Mouse (Mus musculus): ENCODE results near the gene Ngef. TPM values are rescaled to one million over a fixed set of nuclear protein-coding genes. Genes with fewer than 3 reads are reported as not detected.

The Ngef gene
- polyA plus RNA-seq, 1 experiment from 2014 or later, result 36.4 TPM

DNA sequence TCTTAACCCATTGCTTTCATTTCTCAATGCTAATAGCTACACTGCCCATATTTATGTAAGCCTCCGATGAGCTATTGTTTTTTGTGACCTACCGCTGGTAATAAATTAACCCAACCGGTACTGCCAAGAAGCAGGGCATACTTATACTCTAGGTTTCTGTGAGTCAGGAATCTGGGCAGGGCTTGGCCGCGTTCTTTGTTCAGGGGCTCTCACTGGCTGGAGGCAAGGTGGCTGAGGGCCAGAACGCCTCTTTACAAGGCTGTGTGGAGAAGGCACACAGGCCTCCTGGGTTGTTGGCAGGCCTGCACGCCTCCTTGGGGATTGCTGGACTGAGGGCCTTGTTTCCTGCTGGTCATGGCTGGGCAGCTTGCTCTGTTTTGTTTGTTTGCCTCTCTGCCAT lies 1.1 kb upstream of the Ngef start:
- H3K4me1 ChIP-seq (replicated peaks; ENCODE audit: control insufficient read depth, insufficient read depth, low read length), result peaks cover 13% of the 10 kb centered on the region
- H3K36me3 ChIP-seq (ENCODE audit: control insufficient read depth, insufficient read depth), result no peaks in the 10 kb centered on the region
- no peaks in the 10 kb centered on the region for H3K9me3 ChIP-seq (ENCODE audit: control insufficient read depth, low read length)
- H3K27me3 ChIP-seq (replicated peaks; ENCODE audit: control insufficient read depth, insufficient read depth, low read length), result no peaks in the 10 kb centered on the region
- no peak overlapping the region for H3K4me3 ChIP-seq (replicated peaks; ENCODE audit: low read length)
- H3K4me2 ChIP-seq (ENCODE audit: low read length), result no peak overlapping the region
- WGBS, result 27% methylated on average over 7 of the region's 7 CpGs
- H3K27ac ChIP-seq (ENCODE audit: low read length), result peak overlapping the region; percentile 31
- no peak overlapping the region for H3K9ac ChIP-seq (replicated peaks; ENCODE audit: low read depth, low read length)
- peak; percentile 93 for ATAC-seq

DNA sequence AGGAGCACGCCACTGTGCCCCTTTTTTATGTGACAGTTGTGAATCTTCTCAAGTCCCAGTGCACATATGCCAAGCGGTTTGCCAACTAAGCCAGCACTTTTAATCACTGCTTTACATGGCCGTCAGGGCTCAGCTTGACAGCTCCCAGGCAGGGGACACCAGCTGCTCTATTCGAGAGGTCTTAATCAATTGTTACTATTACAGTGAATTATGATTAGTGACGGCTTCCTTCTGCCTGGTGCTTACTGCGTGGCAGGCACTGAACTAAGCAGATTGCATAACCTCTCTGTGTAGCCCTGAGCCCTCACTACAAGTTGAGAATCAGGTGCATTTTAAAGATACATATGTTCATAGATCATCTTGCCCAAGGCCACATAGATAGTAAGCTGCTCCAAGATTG lies 683 bp upstream of the Ngef start:
- Histone ChIP-seq H3K4me3 (replicated peaks; ENCODE audit: low read length) (no peak overlapping the region), H3K27ac (ENCODE audit: low read length) (peak overlapping the region; percentile 31), H3K4me1 (replicated peaks; ENCODE audit: control insufficient read depth, insufficient read depth, low read length) (peaks cover 13% of the 10 kb centered on the region), H3K9ac (replicated peaks; ENCODE audit: low read depth, low read length) (no peak overlapping the region), H3K27me3 (replicated peaks; ENCODE audit: control insufficient read depth, insufficient read depth, low read length) (no peaks in the 10 kb centered on the region), H3K36me3 (ENCODE audit: control insufficient read depth, insufficient read depth) (no peaks in the 10 kb centered on the region), H3K9me3 (ENCODE audit: control insufficient read depth, low read length) (no peaks in the 10 kb centered on the region), H3K4me2 (ENCODE audit: low read length) (no peak overlapping the region)
- ATAC-seq, result peak; percentile 90
- WGBS, result 16% methylated on average over 6 of the region's 6 CpGs

DNA sequence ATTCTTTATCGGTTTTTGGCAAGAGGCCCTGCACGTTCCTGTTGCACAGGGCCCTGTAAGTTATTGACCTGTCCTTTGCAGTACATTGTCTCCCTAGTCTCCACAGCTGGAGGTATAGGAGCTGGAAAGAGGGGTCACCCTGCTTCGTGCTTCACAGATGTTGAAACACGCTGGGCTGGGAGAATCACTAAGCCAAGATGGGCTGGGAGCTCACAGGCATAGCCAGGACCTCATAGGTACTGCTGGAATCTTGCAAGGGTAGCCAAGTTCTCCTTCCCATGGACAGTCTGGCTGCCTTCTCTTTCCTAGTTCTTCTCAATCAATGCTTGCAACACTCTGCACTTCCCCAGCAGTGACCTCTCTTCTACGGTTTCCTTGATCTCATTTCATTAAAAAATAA lies 409 bp downstream of the Ngef start:
- H3K27ac ChIP-seq (ENCODE audit: low read length), result no peak overlapping the region
- no peak overlapping the region for H3K4me3 ChIP-seq (replicated peaks; ENCODE audit: low read length)
- H3K36me3 ChIP-seq (ENCODE audit: control insufficient read depth, insufficient read depth), result no peaks in the 10 kb centered on the region
- no peaks in the 10 kb centered on the region for H3K27me3 ChIP-seq (replicated peaks; ENCODE audit: control insufficient read depth, insufficient read depth, low read length)
- ATAC-seq, result no peak
- peaks cover 13% of the 10 kb centered on the region for H3K4me1 ChIP-seq (replicated peaks; ENCODE audit: control insufficient read depth, insufficient read depth, low read length)
- WGBS, result 83% methylated on average over 5 of the region's 5 CpGs
- H3K9me3 ChIP-seq (ENCODE audit: control insufficient read depth, low read length), result no peaks in the 10 kb centered on the region
- no peak overlapping the region for H3K4me2 ChIP-seq (ENCODE audit: low read length)
- H3K9ac ChIP-seq (replicated peaks; ENCODE audit: low read depth, low read length), result no peak overlapping the region

DNA sequence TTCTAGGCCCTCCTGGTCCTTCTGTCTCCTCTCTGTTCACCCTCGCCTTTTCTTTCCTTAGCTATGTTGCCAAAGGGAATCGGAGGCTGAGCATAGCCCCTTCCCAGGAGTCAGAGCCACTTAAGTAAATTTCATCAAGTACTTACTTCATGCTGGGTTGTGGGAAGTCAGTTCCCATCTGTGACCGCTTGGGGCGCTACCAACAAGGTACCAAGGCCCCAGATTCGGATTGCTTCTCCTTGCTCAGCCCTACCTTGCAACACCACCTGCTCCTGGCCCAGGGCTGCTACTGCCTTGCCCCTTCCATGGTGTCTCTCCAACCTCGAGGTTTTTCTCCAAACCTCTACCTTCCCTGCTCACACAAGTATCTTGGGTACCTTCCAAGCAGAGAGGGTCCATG lies 5.3 kb downstream of the Ngef start:
- H3K9ac ChIP-seq (replicated peaks; ENCODE audit: low read depth, low read length), result no peak overlapping the region
- 45% methylated on average over 6 of the region's 6 CpGs for WGBS
- no peak overlapping the region for H3K27ac ChIP-seq (ENCODE audit: low read length)
- no peaks in the 10 kb centered on the region for H3K4me1 ChIP-seq (replicated peaks; ENCODE audit: control insufficient read depth, insufficient read depth, low read length)
- H3K36me3 ChIP-seq (ENCODE audit: control insufficient read depth, insufficient read depth), result no peaks in the 10 kb centered on the region
- no peak overlapping the region for H3K4me3 ChIP-seq (replicated peaks; ENCODE audit: low read length)
- ATAC-seq, result no peak
- H3K9me3 ChIP-seq (ENCODE audit: control insufficient read depth, low read length), result no peaks in the 10 kb centered on the region
- H3K4me2 ChIP-seq (ENCODE audit: low read length), result no peak overlapping the region
- no peaks in the 10 kb centered on the region for H3K27me3 ChIP-seq (replicated peaks; ENCODE audit: control insufficient read depth, insufficient read depth, low read length)

DNA sequence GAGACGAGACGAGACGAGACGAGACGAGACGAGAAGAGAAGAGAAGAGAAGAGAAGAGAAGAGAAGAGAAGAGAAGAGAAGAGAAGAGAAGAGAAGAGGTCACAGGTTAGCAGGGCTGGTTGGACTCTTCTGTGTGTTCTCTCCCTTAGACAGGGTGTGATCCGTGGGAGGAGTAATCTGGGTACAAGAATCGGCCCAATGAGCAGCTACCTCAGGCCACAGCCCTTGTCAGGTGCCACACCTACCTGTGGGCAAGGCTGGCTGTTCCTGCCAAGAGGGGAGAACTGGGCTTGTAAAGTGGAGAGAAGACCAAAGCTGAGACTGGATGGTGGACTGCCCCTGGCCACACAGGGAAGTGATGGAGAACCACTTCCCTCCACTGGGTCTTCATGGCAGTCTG lies 7.9 kb downstream of the Ngef start:
- no peak overlapping the region for H3K4me3 ChIP-seq (replicated peaks; ENCODE audit: low read length)
- H3K4me2 ChIP-seq (ENCODE audit: low read length), result no peak overlapping the region
- H3K27me3 ChIP-seq (replicated peaks; ENCODE audit: control insufficient read depth, insufficient read depth, low read length), result no peaks in the 10 kb centered on the region
- no peaks in the 10 kb centered on the region for H3K36me3 ChIP-seq (ENCODE audit: control insufficient read depth, insufficient read depth)
- no peaks in the 10 kb centered on the region for H3K9me3 ChIP-seq (ENCODE audit: control insufficient read depth, low read length)
- H3K4me1 ChIP-seq (replicated peaks; ENCODE audit: control insufficient read depth, insufficient read depth, low read length), result no peaks in the 10 kb centered on the region
- WGBS, result 86% methylated on average over 8 of the region's 8 CpGs
- ATAC-seq, result no peak
- no peak overlapping the region for H3K9ac ChIP-seq (replicated peaks; ENCODE audit: low read depth, low read length)
- H3K27ac ChIP-seq (ENCODE audit: low read length), result no peak overlapping the region

DNA sequence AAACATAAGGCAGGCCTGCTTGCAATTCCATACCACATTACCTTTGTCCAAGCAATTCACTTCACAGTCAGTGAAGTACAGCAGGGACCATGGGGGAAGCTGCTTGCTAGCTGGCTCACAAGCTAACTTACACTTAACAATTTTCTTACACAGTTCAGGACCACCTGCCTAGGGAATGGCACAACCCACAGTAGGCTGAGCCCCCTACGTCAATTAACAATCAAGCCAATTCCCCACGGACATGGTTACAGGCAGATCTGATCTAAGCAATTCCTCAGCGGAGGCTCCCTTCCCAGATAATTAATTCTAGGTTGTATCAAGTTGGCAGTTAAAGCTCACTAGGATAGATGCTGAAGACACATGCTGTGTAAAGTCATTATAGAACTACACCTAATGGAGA lies 10.7 kb downstream of the Ngef start:
- H3K9me3 ChIP-seq (ENCODE audit: control insufficient read depth, low read length), result no peaks in the 10 kb centered on the region
- no peak overlapping the region for H3K4me2 ChIP-seq (ENCODE audit: low read length)
- no peak overlapping the region for H3K4me3 ChIP-seq (replicated peaks; ENCODE audit: low read length)
- H3K4me1 ChIP-seq (replicated peaks; ENCODE audit: control insufficient read depth, insufficient read depth, low read length), result no peaks in the 10 kb centered on the region
- H3K9ac ChIP-seq (replicated peaks; ENCODE audit: low read depth, low read length), result no peak overlapping the region
- WGBS, result 53% methylated on average over 3 of the region's 3 CpGs
- no peak overlapping the region for H3K27ac ChIP-seq (ENCODE audit: low read length)
- no peak; the same call in 1 of the 2 replicates for ATAC-seq
- no peaks in the 10 kb centered on the region for H3K27me3 ChIP-seq (replicated peaks; ENCODE audit: control insufficient read depth, insufficient read depth, low read length)
- H3K36me3 ChIP-seq (ENCODE audit: control insufficient read depth, insufficient read depth), result no peaks in the 10 kb centered on the region

DNA sequence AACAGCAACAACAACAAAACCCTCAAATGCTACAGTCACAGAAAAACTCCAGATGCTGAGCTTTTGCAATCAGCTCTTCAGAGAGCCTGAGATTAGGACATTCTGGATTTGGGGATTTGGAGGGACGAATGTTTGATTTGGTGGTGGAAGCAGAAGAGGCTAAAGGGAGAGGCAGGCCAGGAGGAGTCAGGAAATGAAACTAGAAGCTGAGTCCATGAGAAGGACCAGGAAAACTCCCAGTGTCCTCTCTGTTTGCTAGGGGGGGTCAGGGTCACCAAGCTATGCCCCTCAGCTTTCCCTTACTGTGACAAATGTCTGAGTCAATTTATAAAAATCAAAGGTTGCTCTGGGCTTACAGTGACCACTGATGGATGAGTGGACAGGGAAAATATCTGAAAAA lies 20.1 kb downstream of the Ngef start:
- WGBS, result 95% methylated on average over 1 of the region's 1 CpGs
- Histone ChIP-seq H3K4me3 (replicated peaks; ENCODE audit: low read length) (no peak overlapping the region), H3K27ac (ENCODE audit: low read length) (no peak overlapping the region), H3K27me3 (replicated peaks; ENCODE audit: control insufficient read depth, insufficient read depth, low read length) (no peaks in the 10 kb centered on the region), H3K9me3 (ENCODE audit: control insufficient read depth, low read length) (no peaks in the 10 kb centered on the region), H3K9ac (replicated peaks; ENCODE audit: low read depth, low read length) (no peak overlapping the region), H3K36me3 (ENCODE audit: control insufficient read depth, insufficient read depth) (no peaks in the 10 kb centered on the region), H3K4me2 (ENCODE audit: low read length) (no peak overlapping the region), H3K4me1 (replicated peaks; ENCODE audit: control insufficient read depth, insufficient read depth, low read length) (no peaks in the 10 kb centered on the region)
- ATAC-seq, result no peak

DNA sequence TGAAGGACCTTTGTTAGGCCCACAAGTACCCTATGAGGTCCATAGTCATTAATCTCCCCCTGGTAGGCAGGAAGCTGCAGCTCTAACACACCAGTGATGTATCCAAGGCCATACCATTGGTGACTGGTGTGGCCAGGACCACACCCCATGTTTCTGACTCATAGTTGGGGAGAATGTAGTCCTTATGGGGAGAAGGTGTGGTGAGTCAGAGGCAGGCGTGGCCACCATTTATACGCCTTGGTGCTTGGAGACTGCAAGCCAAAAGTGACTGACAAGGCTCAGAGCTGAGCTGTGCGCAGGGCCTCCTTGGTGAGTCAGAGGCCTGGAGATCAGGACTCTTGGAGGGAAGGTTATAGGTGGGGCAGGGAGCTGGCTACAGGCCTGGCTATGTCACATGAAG lies 22.7 kb downstream of the Ngef start:
- Histone ChIP-seq H3K9me3 (ENCODE audit: control insufficient read depth, low read length) (no peaks in the 10 kb centered on the region), H3K4me1 (replicated peaks; ENCODE audit: control insufficient read depth, insufficient read depth, low read length) (no peaks in the 10 kb centered on the region), H3K27ac (ENCODE audit: low read length) (no peak overlapping the region), H3K27me3 (replicated peaks; ENCODE audit: control insufficient read depth, insufficient read depth, low read length) (no peaks in the 10 kb centered on the region), H3K9ac (replicated peaks; ENCODE audit: low read depth, low read length) (no peak overlapping the region), H3K4me2 (ENCODE audit: low read length) (no peak overlapping the region), H3K36me3 (ENCODE audit: control insufficient read depth, insufficient read depth) (no peaks in the 10 kb centered on the region), H3K4me3 (replicated peaks; ENCODE audit: low read length) (no peak overlapping the region)
- no peak for ATAC-seq
- WGBS, result 95% methylated on average over 3 of the region's 3 CpGs

DNA sequence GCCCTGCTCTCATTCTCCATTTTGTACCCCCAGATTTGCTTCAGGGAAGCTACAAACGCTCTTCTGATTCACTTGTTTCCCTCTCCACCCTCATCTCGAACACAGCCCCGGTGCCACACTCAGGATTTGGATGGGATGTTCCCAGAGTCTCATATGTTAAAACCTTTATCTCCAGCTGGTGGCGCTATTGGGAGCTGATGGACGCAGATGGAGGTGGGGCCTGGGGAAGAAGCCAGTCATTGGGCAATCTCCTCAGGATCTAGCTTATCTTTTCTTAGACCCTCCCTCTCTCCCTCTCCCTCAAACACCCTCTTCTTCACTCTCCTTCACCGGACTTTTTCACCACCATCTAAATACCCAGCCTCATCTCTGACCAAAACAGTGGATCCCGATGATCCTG lies 32.1 kb downstream of the Ngef start:
- ATAC-seq, result no peak
- Histone ChIP-seq H3K9me3 (ENCODE audit: control insufficient read depth, low read length) (no peaks in the 10 kb centered on the region), H3K36me3 (ENCODE audit: control insufficient read depth, insufficient read depth) (no peaks in the 10 kb centered on the region), H3K27me3 (replicated peaks; ENCODE audit: control insufficient read depth, insufficient read depth, low read length) (no peaks in the 10 kb centered on the region), H3K4me1 (replicated peaks; ENCODE audit: control insufficient read depth, insufficient read depth, low read length) (no peaks in the 10 kb centered on the region), H3K9ac (replicated peaks; ENCODE audit: low read depth, low read length) (no peak overlapping the region), H3K27ac (ENCODE audit: low read length) (no peak overlapping the region), H3K4me3 (replicated peaks; ENCODE audit: low read length) (no peak overlapping the region), H3K4me2 (ENCODE audit: low read length) (no peak overlapping the region)
- WGBS, result 38% methylated on average over 7 of the region's 7 CpGs

DNA sequence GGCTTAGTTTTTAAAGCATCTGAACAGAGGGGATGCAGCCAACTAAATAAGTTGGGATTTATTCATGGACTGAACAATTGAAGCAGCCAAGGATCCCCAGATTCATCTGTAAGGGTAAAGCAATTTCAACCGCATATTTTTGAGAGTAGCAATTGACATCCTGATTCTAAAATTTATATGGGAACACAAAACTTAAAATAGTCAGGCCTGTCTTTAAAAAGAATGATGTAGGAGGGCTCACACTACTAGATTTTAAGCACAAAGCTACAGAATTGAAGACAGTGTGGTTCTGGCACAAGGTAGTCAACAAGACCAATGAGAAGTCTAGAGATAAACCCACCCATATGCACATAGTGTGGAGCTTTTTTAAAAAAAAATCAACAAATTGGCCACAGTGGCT lies 36.7 kb downstream of the Ngef start:
- 95% methylated on average over 1 of the region's 1 CpGs for WGBS
- Histone ChIP-seq H3K27ac (ENCODE audit: low read length) (no peak overlapping the region), H3K27me3 (replicated peaks; ENCODE audit: control insufficient read depth, insufficient read depth, low read length) (no peaks in the 10 kb centered on the region), H3K9me3 (ENCODE audit: control insufficient read depth, low read length) (no peaks in the 10 kb centered on the region), H3K36me3 (ENCODE audit: control insufficient read depth, insufficient read depth) (no peaks in the 10 kb centered on the region), H3K9ac (replicated peaks; ENCODE audit: low read depth, low read length) (no peak overlapping the region), H3K4me2 (ENCODE audit: low read length) (no peak overlapping the region), H3K4me3 (replicated peaks; ENCODE audit: low read length) (no peak overlapping the region), H3K4me1 (replicated peaks; ENCODE audit: control insufficient read depth, insufficient read depth, low read length) (no peaks in the 10 kb centered on the region)
- no peak for ATAC-seq
